Mouse (Mus musculus) embryonic stem cell, embryonic (primary cell): ENCODE measurements around the gene Rnf123.

ENCODE experiments used
- CTCF ChIA-PET, 4 experiments: fragments of 300-600 bp in 2 of 4; fragments of 350-600 bp in 2 of 4; sonication (Branson Sonifier 250); formaldehyde crosslinking; loops; one replicate each; lab custom pipeline; 2022; ENCODE audit warnings: inconsistent platforms in 2 of 4; lab: Charles Lee
- POLR2A ChIA-PET, 4 experiments: fragments of 300-600 bp in 2 of 4; fragments of 350-600 bp in 2 of 4; sonication (Branson Sonifier 250); formaldehyde crosslinking; loops; one replicate each; lab custom pipeline; 2022; ENCODE audit warnings: antibody characterized with exemption in 4 of 4, inconsistent platforms in 1 of 4; lab: Charles Lee

Rnf123 gene

GRCm38 (mm10) chr9:108082988-108083431 is at the start of gene Rnf123:
Rnf123 (minus strand) TSS chr9:108083346.
- ChIA-PET POLR2A (no interaction called here), CTCF (no interaction called here)

- POLR2A ChIA-PET, result interaction anchor here in 2 of 4 experiments (1.3 kb wide), 2 partner anchors 17 to 254 kb away, joined by 3 read pairs; no protein-coding TSS in a partner anchor
- CTCF ChIA-PET, result interaction anchor here in 1 of 4 experiments (0.6 to 0.7 kb wide), 2 partner anchors 85 to 87 kb away, joined by 3 to 8 read pairs; no protein-coding TSS in a partner anchor
Measured at GRCm38 (mm10) chr9:108132373-108132772, 49.2 kb upstream of the Rnf123 start.

- CTCF ChIA-PET, result interaction anchor here in 1 of 4 experiments (1.4 kb wide), 1 partner anchor 70 kb away, joined by 4 read pairs; no protein-coding TSS in a partner anchor
- POLR2A ChIA-PET, result interaction anchor here in 1 of 4 experiments (0.6 to 1.3 kb wide), 2 partner anchors 90 to 255 kb away, joined by 3 read pairs; no protein-coding TSS in a partner anchor
Measured at GRCm38 (mm10) chr9:108131502-108131901, 48.4 kb upstream of the Rnf123 start.

- POLR2A ChIA-PET, result interaction anchor here in 3 of 4 experiments (0.5 to 1.7 kb wide), 8 partner anchors 8 to 328 kb away, joined by 3 to 6 read pairs (median 4); no protein-coding TSS in a partner anchor
- CTCF ChIA-PET, result interaction anchor here (0.5 to 2.3 kb wide), 7 partner anchors 14 to 166 kb away, joined by 3 to 8 read pairs (median 3); partner anchors contain the start of gene Apeh (in 1 of the 4)
Measured at GRCm38 (mm10) chr9:108129042-108129948, 46.1 kb upstream of the Rnf123 start.

GRCm38 (mm10) chr9:108128248-108128647 is 45.1 kb upstream of the Rnf123 start:
- POLR2A ChIA-PET, result interaction anchor here in 3 of 4 experiments (0.8 to 1.7 kb wide), 4 partner anchors 10 to 62 kb away, joined by 3 to 6 read pairs (median 3); partner anchors contain the start of gene Bsn (in 1 of the 3)
- CTCF ChIA-PET, result interaction anchor here in 3 of 4 experiments (0.5 to 2.3 kb wide), 3 partner anchors 13 to 75 kb away, joined by 3 to 5 read pairs (median 5); partner anchors contain the start of gene Apeh (in 1 of the 3)

- ChIA-PET POLR2A (interaction anchor here in 2 of 4 experiments (0.5 to 1.8 kb wide), 4 partner anchors 12 to 105 kb away, joined by 3 to 6 read pairs (median 4); partner anchors contain the start of gene Apeh (in 1 of the 2)), CTCF (interaction anchor here in 3 of 4 experiments (0.6 to 1.2 kb wide), 4 partner anchors 13 to 183 kb away, joined by 3 to 28 read pairs (median 4); no protein-coding TSS in a partner anchor)
Measured at GRCm38 (mm10) chr9:108126436-108127180, 43.5 kb upstream of the Rnf123 start.

GRCm38 (mm10) chr9:108125731-108126130 is 42.6 kb upstream of the Rnf123 start:
- ChIA-PET CTCF (interaction anchor here in 3 of 4 experiments (0.6 to 1.2 kb wide), 5 partner anchors 14 to 182 kb away, joined by 3 to 28 read pairs (median 3); no protein-coding TSS in a partner anchor), POLR2A (interaction anchor here in 3 of 4 experiments (0.6 to 1.8 kb wide), 5 partner anchors 11 to 141 kb away, joined by 3 to 6 read pairs (median 5); partner anchors contain the start of gene Apeh (in 1 of the 3))

- POLR2A ChIA-PET, result interaction anchor here in 1 of 4 experiments (1.0 to 1.2 kb wide), 3 partner anchors 10 to 42 kb away, joined by 3 to 7 read pairs (median 4); partner anchors contain the start of gene Apeh
- CTCF ChIA-PET, result interaction anchor here in 2 of 4 experiments (0.6 to 1.7 kb wide), 2 partner anchors 14 to 334 kb away, joined by 3 to 6 read pairs; no protein-coding TSS in a partner anchor
Measured at GRCm38 (mm10) chr9:108123916-108124315, 40.8 kb upstream of the Rnf123 start.

GRCm38 (mm10) chr9:108121170-108121969 is 38.2 kb upstream of the Rnf123 start:
- POLR2A ChIA-PET, result interaction anchor here in 2 of 4 experiments (0.7 to 1.1 kb wide), 2 partner anchors 36 to 152 kb away, joined by 3 to 4 read pairs; no protein-coding TSS in a partner anchor
- CTCF ChIA-PET, result interaction anchor here in 2 of 4 experiments (0.6 to 1.2 kb wide), 2 partner anchors 15 to 229 kb away, joined by 3 to 4 read pairs; no protein-coding TSS in a partner anchor

- ChIA-PET CTCF (interaction anchor here in 3 of 4 experiments (0.6 to 1.2 kb wide), 3 partner anchors 16 to 228 kb away, joined by 3 to 4 read pairs (median 4); no protein-coding TSS in a partner anchor), POLR2A (interaction anchor here in 3 of 4 experiments (0.7 to 1.4 kb wide), 4 partner anchors 26 to 153 kb away, joined by 3 to 7 read pairs (median 4); partner anchors contain the start of gene Apeh (in 1 of the 3))
Measured at GRCm38 (mm10) chr9:108120671-108121070, 37.5 kb upstream of the Rnf123 start.

GRCm38 (mm10) chr9:108119891-108120411 is 36.8 kb upstream of the Rnf123 start:
- CTCF ChIA-PET, result interaction anchor here in 2 of 4 experiments (0.6 to 1.2 kb wide), 3 partner anchors 16 to 221 kb away, joined by 3 to 4 read pairs (median 4); no protein-coding TSS in a partner anchor
- POLR2A ChIA-PET, result interaction anchor here in 3 of 4 experiments (0.6 to 1.4 kb wide), 5 partner anchors 9 to 66 kb away, joined by 3 to 7 read pairs (median 4); partner anchors contain the start of gene Apeh (in 1 of the 3)

- CTCF ChIA-PET, result interaction anchor here in 1 of 4 experiments (1.9 kb wide), 1 partner anchor 20 kb away, joined by 4 read pairs; no protein-coding TSS in a partner anchor
- POLR2A ChIA-PET, result no interaction called here
Measured at GRCm38 (mm10) chr9:108117143-108117542, 34.0 kb upstream of the Rnf123 start.

GRCm38 (mm10) chr9:108115290-108116077 is 32.3 kb upstream of the Rnf123 start:
- POLR2A ChIA-PET, result interaction anchor here in 3 of 4 experiments (0.6 to 2.1 kb wide), 13 partner anchors 10 to 507 kb away, joined by 3 to 18 read pairs (median 3); partner anchors contain the start of gene Apeh (in 2 of the 3)
- CTCF ChIA-PET, result interaction anchor here (0.7 to 3.1 kb wide), 11 partner anchors 13 to 214 kb away, joined by 3 to 11 read pairs (median 4); partner anchors contain the start of gene Apeh (in 1 of the 4)

GRCm38 (mm10) chr9:108112719-108113340 is 29.7 kb upstream of the Rnf123 start:
- ChIA-PET CTCF (interaction anchor here in 2 of 4 experiments (0.6 to 2.8 kb wide), 5 partner anchors 17 to 172 kb away, joined by 3 to 18 read pairs (median 5); partner anchors contain the start of gene Apeh (in 1 of the 2)), POLR2A (interaction anchor here in 2 of 4 experiments (0.7 to 1.7 kb wide), 7 partner anchors 12 to 178 kb away, joined by 3 to 9 read pairs (median 5); partner anchors contain the start of genes Apeh (in 2 of the 2) and Nicn1 (in 1 of the 2))
